8 mouse cellular contexts compared by ENCODE assay signal in genomic region chr16:97593057-97593456, GRCm38 (mm10). TPM values are rescaled to one million over a fixed set of nuclear protein-coding genes. Genes with fewer than 3 reads are reported as not detected.
A peak's percentile ranks its signal among the peaks of the same experiment; 100 is the strongest.
DNase-seq lines count a peak whose midpoint lies in the region; TF ChIP-seq lines count a peak whose summit lies in the region.
"Had no signal": no experiment of that assay in that cellular context is flagged by ENCODE, and none has a peak within 500 bp of the region (broad histone marks: within the 10 kb centered on the region; RNA-seq: fewer than 3 reads in every experiment).

No protein-coding gene starts in this region.

- H3K4me3 ChIP-seq in ES-Bruce4 (ENCODE audit: low read depth, low read length) = no peak overlapping the region
- H3K4me3 ChIP-seq in spleen, adult 2 months (ENCODE audit: extremely low read depth, insufficient read depth, insufficient read length) = no peak overlapping the region
- H3K4me3 ChIP-seq: limb, embryonic 13.5 days had no signal

- TF ChIP-seq EP300 in ES-Bruce4 (IDR thresholded peaks at IDR 0.05; ENCODE audit: insufficient read depth, low read depth, low read length) = no peak

- WGBS in spleen, adult 2 months = 7% methylated on average over 1 of the region's 1 CpGs

- DNase-seq in A20 (ENCODE audit: low read depth, low spot score) = peak; percentile 76
- peak; percentile 42 for DNase-seq in c-Kit-positive CD71-positive TER-119-negative erythroid progenitor cells, embryonic 14.5 days (ENCODE audit: low read depth)
- DNase-seq in gastrocnemius, postnatal 25 days = peak; percentile 11
- DNase-seq in kidney, postnatal 4 days = peak; percentile 90 to 91
- peak; percentile 85 for DNase-seq in lung, postnatal 10 days
- peak; percentile 21 to 65 for DNase-seq in spleen, adult 2 months (ENCODE audit: low read depth in 1 of 2, low spot score in 2 of 2)

- no peaks in the 10 kb centered on the region for H3K36me3 ChIP-seq in ES-Bruce4 (ENCODE audit: control insufficient read depth, insufficient read depth, low read length, poor library complexity, severe bottlenecking)
- H3K36me3 ChIP-seq in spleen, adult 2 months (ENCODE audit: control insufficient read depth, insufficient read depth, low read length) = no peaks in the 10 kb centered on the region
- H3K36me3 ChIP-seq: limb, embryonic 13.5 days had no signal

- no peaks in the 10 kb centered on the region for H3K27me3 ChIP-seq in ES-Bruce4 (ENCODE audit: control insufficient read depth, insufficient read depth, low read length, poor library complexity, severe bottlenecking)
- H3K27me3 ChIP-seq in spleen, adult 2 months (ENCODE audit: control insufficient read depth, insufficient read depth, low read length) = no peaks in the 10 kb centered on the region
- H3K27me3 ChIP-seq: limb, embryonic 13.5 days had no signal

- H3K27ac ChIP-seq in ES-Bruce4 (ENCODE audit: insufficient read depth, low read length) = no peak overlapping the region
- H3K27ac ChIP-seq in spleen, adult 2 months (ENCODE audit: insufficient read depth, low read length) = no peak overlapping the region
- H3K27ac ChIP-seq: limb, embryonic 13.5 days had no signal

- no peaks in the 10 kb centered on the region for H3K4me1 ChIP-seq in ES-Bruce4 (ENCODE audit: control insufficient read depth, insufficient read depth, low read length)
- H3K4me1 ChIP-seq in spleen, adult 2 months (ENCODE audit: control insufficient read depth, insufficient read depth, insufficient read length) = no peaks in the 10 kb centered on the region
- H3K4me1 ChIP-seq: limb, embryonic 13.5 days had no signal

- peak; percentile 79 for TF ChIP-seq CTCF in ES-Bruce4 (IDR thresholded peaks at IDR 0.05; ENCODE audit: low read depth, low read length)
- TF ChIP-seq CTCF in spleen, adult 2 months (IDR thresholded peaks at IDR 0.05; ENCODE audit: extremely low read depth, insufficient read depth, insufficient read length, insufficient replicate concordance) = peak; percentile 69; the same call in 1 of the 2 replicates

- H3K9ac ChIP-seq in ES-Bruce4 (ENCODE audit: low read depth, poor library complexity, severe bottlenecking) = no peak overlapping the region
- H3K9ac ChIP-seq: limb, embryonic 13.5 days had no signal

- H3K9me3 ChIP-seq in ES-Bruce4 (replicated peaks; ENCODE audit: control insufficient read depth, insufficient read depth, low read length, poor library complexity, severe bottlenecking) = no peaks in the 10 kb centered on the region
- H3K9me3 ChIP-seq: limb, embryonic 13.5 days had no signal

- TF ChIP-seq POLR2A in ES-Bruce4 (IDR thresholded peaks at IDR 0.05; ENCODE audit: insufficient read depth, low read length) = no peak
- TF ChIP-seq POLR2A in spleen, adult 2 months (IDR thresholded peaks at IDR 0.05; ENCODE audit: low read depth, low read length) = no peak

RNA-seq across cellular contexts. Expression of gene Tmprss2, which starts 17.9 kb away (rescaled TPM):
- 11.5 and 12.3 TPM in 2 replicates for polyA plus RNA-seq in ES-Bruce4 (2011; ENCODE audit: insufficient read depth, insufficient read length, low read depth, missing spikeins)
- not detected for total RNA-seq in gastrocnemius, postnatal 25 days (2021)
- polyA plus RNA-seq in spleen, adult 2 months (2012; rRNA removed) = 0.12 and 0.13 TPM in 2 replicates

Comparison
In these comparisons a context has a peak if more than half of its experiments do, and no peak if none do; other contexts are left out.
1. DNase-seq: peak in every context shown above with its lines; median percentile 90 in kidney, postnatal 4 days; 85 in lung, postnatal 10 days; 76 in A20; 43 in spleen, adult 2 months; 42 in c-Kit-positive CD71-positive TER-119-negative erythroid progenitor cells, embryonic 14.5 days; 11 in gastrocnemius, postnatal 25 days.
2. RNA of gene Tmprss2, which starts 17.9 kb away (polyA plus RNA-seq): 11.5 to 12.3 TPM in ES-Bruce4; 0.12 to 0.13 TPM in spleen, adult 2 months; every median in the first group is over 10 times any median in the second.